Mouse (Mus musculus): Measurements from ENCODE around the gene Glis1. TPM values are rescaled to one million over a fixed set of nuclear protein-coding genes. Genes with fewer than 3 reads are reported as not detected.

Gene Glis1
- polyA plus RNA-seq, 1 experiment = 0.40 TPM

GRCm38 (mm10) chr4:107433998-107434355 is 414 bp upstream of the Glis1 start:
- Histone ChIP-seq H3K36me3 (ENCODE audit: control insufficient read depth, insufficient read depth) (no peaks in the 10 kb centered on the region), H3ac (ENCODE audit: control insufficient read depth, insufficient read length, low read depth) (no peak overlapping the region), H3K79me3 (ENCODE audit: low read depth) (no peaks in the 10 kb centered on the region), H3K27me3 (ENCODE audit: control insufficient read depth, insufficient read depth, insufficient read length) (peaks cover 3% of the 10 kb centered on the region), H3K4me3 (ENCODE audit: insufficient read depth, poor library complexity, severe bottlenecking) (no peak overlapping the region), H3K79me2 (ENCODE audit: control insufficient read depth, insufficient read depth) (no peaks in the 10 kb centered on the region)
- TF ChIP-seq MAX (IDR thresholded peaks at IDR 0.05) (no peak), CTCF (IDR thresholded peaks at IDR 0.05; ENCODE audit: control insufficient read depth, insufficient read depth, insufficient read length) (no peak), FOSL1 (IDR thresholded peaks at IDR 0.05; ENCODE audit: insufficient read depth, low read length, poor library complexity, severe bottlenecking) (no peak)

- Histone ChIP-seq H3K79me2 (ENCODE audit: control insufficient read depth, insufficient read depth) (no peaks in the 10 kb centered on the region), H3K79me3 (ENCODE audit: low read depth) (no peaks in the 10 kb centered on the region), H3K36me3 (ENCODE audit: control insufficient read depth, insufficient read depth) (no peaks in the 10 kb centered on the region), H3K27me3 (ENCODE audit: control insufficient read depth, insufficient read depth, insufficient read length) (peaks cover 3% of the 10 kb centered on the region), H3K4me3 (ENCODE audit: insufficient read depth, poor library complexity, severe bottlenecking) (no peak overlapping the region), H3ac (ENCODE audit: control insufficient read depth, insufficient read length, low read depth) (peak overlapping the region; percentile 18)
- TF ChIP-seq FOSL1 (IDR thresholded peaks at IDR 0.05; ENCODE audit: insufficient read depth, low read length, poor library complexity, severe bottlenecking) = no peak
- no peak for TF ChIP-seq MYOD1 (IDR thresholded peaks at IDR 0.05; ENCODE audit: control insufficient read depth, insufficient read length, low read depth)
- no peak for TF ChIP-seq MYOG (IDR thresholded peaks at IDR 0.05; ENCODE audit: control insufficient read depth, extremely low read depth, insufficient read length)
- TF ChIP-seq CEBPB (IDR thresholded peaks at IDR 0.05; ENCODE audit: low read depth) = no peak
- no peak for TF ChIP-seq USF1 (IDR thresholded peaks at IDR 0.05; ENCODE audit: low read depth)
- no peak for TF ChIP-seq MAX (IDR thresholded peaks at IDR 0.05)
- no peak for TF ChIP-seq CTCF (IDR thresholded peaks at IDR 0.05; ENCODE audit: control insufficient read depth, insufficient read depth, insufficient read length)
Measured at GRCm38 (mm10) chr4:107435238-107435946, 1.0 kb downstream of the Glis1 start.

GRCm38 (mm10) chr4:107436476-107436875 is 2.1 kb downstream of the Glis1 start:
- Histone ChIP-seq H3K27me3 (ENCODE audit: control insufficient read depth, insufficient read depth, insufficient read length) (peaks cover 3% of the 10 kb centered on the region), H3K79me2 (ENCODE audit: control insufficient read depth, insufficient read depth) (no peaks in the 10 kb centered on the region), H3K4me3 (ENCODE audit: insufficient read depth, poor library complexity, severe bottlenecking) (no peak overlapping the region), H3K36me3 (ENCODE audit: control insufficient read depth, insufficient read depth) (no peaks in the 10 kb centered on the region), H3ac (ENCODE audit: control insufficient read depth, insufficient read length, low read depth) (no peak overlapping the region), H3K79me3 (ENCODE audit: low read depth) (no peaks in the 10 kb centered on the region)
- TF ChIP-seq FOSL1 (IDR thresholded peaks at IDR 0.05; ENCODE audit: insufficient read depth, low read length, poor library complexity, severe bottlenecking) = no peak
- no peak for TF ChIP-seq MAX (IDR thresholded peaks at IDR 0.05)
- no peak for TF ChIP-seq CEBPB (IDR thresholded peaks at IDR 0.05; ENCODE audit: low read depth)
- no peak for TF ChIP-seq MYOG (IDR thresholded peaks at IDR 0.05; ENCODE audit: control insufficient read depth, extremely low read depth, insufficient read length)
- TF ChIP-seq MYOD1 (IDR thresholded peaks at IDR 0.05; ENCODE audit: control insufficient read depth, insufficient read length, low read depth) = no peak
- TF ChIP-seq CTCF (IDR thresholded peaks at IDR 0.05; ENCODE audit: control insufficient read depth, insufficient read depth, insufficient read length) = no peak
- no peak for TF ChIP-seq USF1 (IDR thresholded peaks at IDR 0.05; ENCODE audit: low read depth)

GRCm38 (mm10) chr4:107438741-107439140 is 4.3 kb downstream of the Glis1 start:
- no peak overlapping the region for H3K4me3 ChIP-seq (ENCODE audit: insufficient read depth, poor library complexity, severe bottlenecking)
- H3ac ChIP-seq (ENCODE audit: control insufficient read depth, insufficient read length, low read depth) = no peak overlapping the region
- no peaks in the 10 kb centered on the region for H3K79me2 ChIP-seq (ENCODE audit: control insufficient read depth, insufficient read depth)
- no peaks in the 10 kb centered on the region for H3K79me3 ChIP-seq (ENCODE audit: low read depth)
- peaks cover 3% of the 10 kb centered on the region for H3K27me3 ChIP-seq (ENCODE audit: control insufficient read depth, insufficient read depth, insufficient read length)
- no peaks in the 10 kb centered on the region for H3K36me3 ChIP-seq (ENCODE audit: control insufficient read depth, insufficient read depth)
- no peak for TF ChIP-seq CEBPB (IDR thresholded peaks at IDR 0.05; ENCODE audit: low read depth)
- TF ChIP-seq MAX (IDR thresholded peaks at IDR 0.05) = no peak
- TF ChIP-seq MYOD1 (IDR thresholded peaks at IDR 0.05; ENCODE audit: control insufficient read depth, insufficient read length, low read depth) = no peak
- TF ChIP-seq MYOG (IDR thresholded peaks at IDR 0.05; ENCODE audit: control insufficient read depth, extremely low read depth, insufficient read length) = no peak
- no peak for TF ChIP-seq CTCF (IDR thresholded peaks at IDR 0.05; ENCODE audit: control insufficient read depth, insufficient read depth, insufficient read length)
- TF ChIP-seq FOSL1 (IDR thresholded peaks at IDR 0.05; ENCODE audit: insufficient read depth, low read length, poor library complexity, severe bottlenecking) = no peak

GRCm38 (mm10) chr4:107440306-107440705 is 5.9 kb downstream of the Glis1 start:
- no peak overlapping the region for H3K4me3 ChIP-seq (ENCODE audit: insufficient read depth, poor library complexity, severe bottlenecking)
- TF ChIP-seq USF1 (IDR thresholded peaks at IDR 0.05; ENCODE audit: low read depth) = no peak
- TF ChIP-seq MAX (IDR thresholded peaks at IDR 0.05) = no peak
- peaks cover 6% of the 10 kb centered on the region for H3K27me3 ChIP-seq (ENCODE audit: control insufficient read depth, insufficient read depth, insufficient read length)

GRCm38 (mm10) chr4:107442288-107442687 is 7.9 kb downstream of the Glis1 start:
- TF ChIP-seq CEBPB (IDR thresholded peaks at IDR 0.05; ENCODE audit: low read depth) (no peak), MAX (IDR thresholded peaks at IDR 0.05) (no peak), MYOG (IDR thresholded peaks at IDR 0.05; ENCODE audit: control insufficient read depth, extremely low read depth, insufficient read length) (no peak), FOSL1 (IDR thresholded peaks at IDR 0.05; ENCODE audit: insufficient read depth, low read length, poor library complexity, severe bottlenecking) (no peak), CTCF (IDR thresholded peaks at IDR 0.05; ENCODE audit: control insufficient read depth, insufficient read depth, insufficient read length) (no peak), USF1 (IDR thresholded peaks at IDR 0.05; ENCODE audit: low read depth) (no peak), MYOD1 (IDR thresholded peaks at IDR 0.05; ENCODE audit: control insufficient read depth, insufficient read length, low read depth) (no peak)
- Histone ChIP-seq H3ac (ENCODE audit: control insufficient read depth, insufficient read length, low read depth) (no peak overlapping the region), H3K79me2 (ENCODE audit: control insufficient read depth, insufficient read depth) (no peaks in the 10 kb centered on the region), H3K79me3 (ENCODE audit: low read depth) (no peaks in the 10 kb centered on the region), H3K36me3 (ENCODE audit: control insufficient read depth, insufficient read depth) (no peaks in the 10 kb centered on the region), H3K27me3 (ENCODE audit: control insufficient read depth, insufficient read depth, insufficient read length) (peaks cover 4% of the 10 kb centered on the region), H3K4me3 (ENCODE audit: insufficient read depth, poor library complexity, severe bottlenecking) (no peak overlapping the region)

More at GRCm38 (mm10) chr4:107440306-107440705, 5.9 kb downstream of the Glis1 start:
- Histone ChIP-seq H3ac (ENCODE audit: control insufficient read depth, insufficient read length, low read depth) (no peak overlapping the region), H3K79me2 (ENCODE audit: control insufficient read depth, insufficient read depth) (no peaks in the 10 kb centered on the region), H3K36me3 (ENCODE audit: control insufficient read depth, insufficient read depth) (no peaks in the 10 kb centered on the region), H3K79me3 (ENCODE audit: low read depth) (no peaks in the 10 kb centered on the region)
